Mouse (Mus musculus): ENCODE measurements around the gene Tmem178b.

GRCm38 (mm10) chr6:40208014-40208413 is 334.9 kb downstream of the Tmem178b start:
- TF ChIP-seq ZNF384 (IDR thresholded peaks at IDR 0.05; ENCODE audit: low read depth, low read length) = no peak
- no peak for TF ChIP-seq MAFK (IDR thresholded peaks at IDR 0.05; ENCODE audit: insufficient read depth, low read depth, low read length)
- TF ChIP-seq ZC3H11A (IDR thresholded peaks at IDR 0.05; ENCODE audit: borderline replicate concordance, low read depth, low read length) = no peak

Measured in ES-E14 (cell line).